Mouse (Mus musculus) ES-E14 (cell line): Measurements from ENCODE around the gene Cmip.

Experiments used
- CHD2 ChIP-seq: IDR thresholded peaks from 2 replicates; pipeline ENCODE4 v1.6.1; 2014; ENCODE audit warnings: mild to moderate bottlenecking, low read depth, low read length, inconsistent platforms
- HCFC1 ChIP-seq: IDR thresholded peaks from 2 replicates; pipeline ENCODE4 v1.6.1; 2012; ENCODE audit warnings: low read length, inconsistent platforms, borderline replicate concordance; ENCODE audit not compliant: insufficient read depth
- MAFK ChIP-seq: IDR thresholded peaks from 2 replicates; pipeline ENCODE4 v1.6.1; 2014; ENCODE audit warnings: mild to moderate bottlenecking, low read depth, low read length, inconsistent platforms; ENCODE audit not compliant: insufficient read depth
- ZC3H11A ChIP-seq: IDR thresholded peaks from 2 replicates; pipeline ENCODE4 v1.6.1; 2012; ENCODE audit warnings: low read depth, mild to moderate bottlenecking, inconsistent platforms, low read length, borderline replicate concordance
- ZNF384 ChIP-seq: IDR thresholded peaks from 2 replicates; pipeline ENCODE4 v1.6.1; 2012; ENCODE audit warnings: low read depth, low read length, inconsistent platforms

GRCm38 (mm10) chr8:117317478-117317877 lies 60.6 kb downstream of the Cmip start:
- TF ChIP-seq ZC3H11A: no peak
- TF ChIP-seq MAFK: no peak
- no peak for TF ChIP-seq ZNF384
- no peak for TF ChIP-seq HCFC1
- no peak for TF ChIP-seq CHD2
